Mouse (Mus musculus) heart, postnatal 25 days (tissue): ENCODE results near the gene Msi2. TPM values are rescaled to one million over a fixed set of nuclear protein-coding genes. Genes with fewer than 3 reads are reported as not detected.

Source experiments
- DNase-seq: peaks from one replicate; pipeline ENCODE4 v3.0.0; 2022; ENCODE audit warnings: low spot score
- intact Hi-C: fragments of 180-260 bp; cut with DNase I; formaldehyde crosslinking; loops from one replicate; pipeline ENCODE4 v1.15.1; 2025
- total RNA-seq, 2 experiments: library from RNA; stranded (reverse); gene quantifications; 2 replicates each; pipeline ENCODE4 v1.2.3; 2021

The Msi2 gene
- total RNA-seq, 2 experiments from 2014 or later, result 191 to 211 TPM

- intact Hi-C loops, result no loop called here
- no peak for DNase-seq
Observed at GRCm38 (mm10) chr11:88512580-88512979, 205.7 kb downstream of the Msi2 start.

- no peak for DNase-seq
- intact Hi-C loops, result no loop called here
Observed at GRCm38 (mm10) chr11:88510282-88510850, 207.9 kb downstream of the Msi2 start.

GRCm38 (mm10) chr11:88509464-88509863 is 208.8 kb downstream of the Msi2 start:
- intact Hi-C loops, result no loop called here
- DNase-seq, result no peak

GRCm38 (mm10) chr11:88508133-88508532 is 210.2 kb downstream of the Msi2 start:
- no peak for DNase-seq
- intact Hi-C loops, result no loop called here

- intact Hi-C loops, result no loop called here
- DNase-seq, result no peak
Observed at GRCm38 (mm10) chr11:88506544-88507419, 211.5 kb downstream of the Msi2 start.

- no peak for DNase-seq
- intact Hi-C loops, result no loop called here
Observed at GRCm38 (mm10) chr11:88506109-88506508, 212.2 kb downstream of the Msi2 start.

- no peak for DNase-seq
- intact Hi-C loops, result no loop called here
Observed at GRCm38 (mm10) chr11:88502566-88502965, 215.7 kb downstream of the Msi2 start.

- DNase-seq, result no peak
- intact Hi-C loops, result no loop called here
Observed at GRCm38 (mm10) chr11:88498491-88498890, 219.8 kb downstream of the Msi2 start.

- intact Hi-C loops, result no loop called here
- no peak for DNase-seq
Observed at GRCm38 (mm10) chr11:88496460-88496859, 221.9 kb downstream of the Msi2 start.

GRCm38 (mm10) chr11:88495759-88496158 is 222.6 kb downstream of the Msi2 start:
- intact Hi-C loops, result no loop called here
- DNase-seq, result no peak

GRCm38 (mm10) chr11:88495018-88495417 is 223.3 kb downstream of the Msi2 start:
- no peak for DNase-seq
- intact Hi-C loops, result no loop called here

- intact Hi-C loops, result no loop called here
- DNase-seq, result no peak
Observed at GRCm38 (mm10) chr11:88493795-88494559, 224.3 kb downstream of the Msi2 start.

- no peak for DNase-seq
- intact Hi-C loops, result no loop called here
Observed at GRCm38 (mm10) chr11:88492585-88492984, 225.7 kb downstream of the Msi2 start.

GRCm38 (mm10) chr11:88489985-88490384 is 228.3 kb downstream of the Msi2 start:
- DNase-seq, result no peak
- intact Hi-C loops, result loop anchor here (5.0 kb wide), 1 partner anchor 32 kb away; no protein-coding TSS in a partner anchor

- intact Hi-C loops, result loop anchor here (5.0 kb wide), 1 partner anchor 33 kb away; no protein-coding TSS in a partner anchor
- DNase-seq, result no peak
Observed at GRCm38 (mm10) chr11:88488941-88489724, 229.2 kb downstream of the Msi2 start.

- DNase-seq, result no peak
- intact Hi-C loops, result loop anchor here (5.0 kb wide), 1 partner anchor 34 kb away; no protein-coding TSS in a partner anchor
Observed at GRCm38 (mm10) chr11:88488175-88488940, 230.0 kb downstream of the Msi2 start.

- no peak for DNase-seq
- intact Hi-C loops, result loop anchor here (5.0 kb wide), 1 partner anchor 36 kb away; no protein-coding TSS in a partner anchor
Observed at GRCm38 (mm10) chr11:88485987-88486386, 232.3 kb downstream of the Msi2 start.

GRCm38 (mm10) chr11:88485088-88485487 is 233.2 kb downstream of the Msi2 start:
- intact Hi-C loops, result loop anchor here (5.0 kb wide), 1 partner anchor 37 kb away; no protein-coding TSS in a partner anchor
- no peak for DNase-seq

GRCm38 (mm10) chr11:88484047-88484446 is 234.3 kb downstream of the Msi2 start:
- intact Hi-C loops, result no loop called here

More at GRCm38 (mm10) chr11:88484047-88484446, 234.3 kb downstream of the Msi2 start:
- DNase-seq, result no peak
